Mouse (Mus musculus): ENCODE measurements around the gene N4bp2. TPM values are rescaled to one million over a fixed set of nuclear protein-coding genes. Genes with fewer than 3 reads are reported as not detected.

The N4bp2 gene
- polyA plus RNA-seq, 1 experiment = 2.5 TPM

DNA sequence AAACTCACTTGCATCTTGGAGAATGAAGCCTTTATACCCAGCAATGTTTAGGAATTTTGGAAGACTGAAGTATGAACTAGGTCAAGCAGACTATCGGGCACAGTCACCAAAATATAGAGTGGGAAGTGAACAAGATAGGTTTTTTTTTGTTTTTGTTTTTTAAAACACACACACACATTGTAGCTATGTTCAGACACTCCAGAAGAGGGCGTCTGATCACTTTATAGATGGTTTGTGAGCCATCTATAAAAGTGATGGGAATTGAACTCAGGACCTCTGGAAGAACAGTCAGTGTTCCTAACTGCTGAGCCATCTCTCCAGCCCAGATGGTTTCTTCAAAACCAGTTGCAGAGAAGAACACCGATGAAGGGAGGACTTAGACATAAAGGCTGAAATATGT, 69.8 kb downstream of the N4bp2 start:
- Histone ChIP-seq H3K4me1 (ENCODE audit: control insufficient read depth, insufficient read depth, insufficient read length, low read length) (no peaks in the 10 kb centered on the region), H3K4me3 (ENCODE audit: insufficient read depth, low read depth, low read length) (no peak overlapping the region), H3K27ac (replicated peaks; ENCODE audit: low read depth, low read length) (no peak overlapping the region)

DNA sequence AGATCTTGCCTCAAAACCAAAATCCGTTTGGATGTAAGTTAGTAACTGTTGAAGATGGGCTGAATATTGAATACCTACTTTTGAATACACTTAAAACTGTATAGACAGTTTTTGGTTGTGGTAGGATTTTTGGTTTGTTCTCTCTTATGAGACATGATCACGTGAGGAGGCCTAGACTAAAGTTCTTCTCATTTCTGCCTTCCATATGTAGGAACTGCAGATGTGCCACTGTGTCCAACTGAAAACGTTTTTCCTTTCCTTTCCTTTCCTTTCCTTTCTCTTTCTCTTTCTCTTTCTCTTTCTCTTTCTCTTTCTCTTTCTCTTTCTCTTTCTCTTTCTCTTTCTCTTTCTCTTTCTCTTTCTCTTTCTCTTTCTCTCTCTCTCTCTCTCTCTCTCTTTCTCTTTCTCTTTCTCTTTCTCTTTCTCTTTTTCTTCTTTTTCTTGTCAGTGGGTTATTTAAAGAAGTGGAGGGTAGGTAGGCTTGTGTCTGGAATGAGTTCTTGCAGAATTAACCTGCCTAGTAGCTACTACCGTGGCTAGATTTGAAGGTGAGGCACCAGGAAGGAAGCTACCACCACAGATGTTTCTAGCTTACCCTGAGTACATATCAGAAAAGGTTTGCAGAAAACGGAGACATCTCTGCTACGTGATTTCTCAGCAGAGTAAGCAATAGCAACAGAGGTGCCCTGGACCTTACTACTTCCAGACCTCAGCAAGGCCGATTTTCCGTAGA, 70.6 kb downstream of the N4bp2 start:
- no peaks in the 10 kb centered on the region for H3K4me1 ChIP-seq (ENCODE audit: control insufficient read depth, insufficient read depth, insufficient read length, low read length)
- H3K4me3 ChIP-seq (ENCODE audit: insufficient read depth, low read depth, low read length) = no peak overlapping the region
- no peak overlapping the region for H3K27ac ChIP-seq (replicated peaks; ENCODE audit: low read depth, low read length)

DNA sequence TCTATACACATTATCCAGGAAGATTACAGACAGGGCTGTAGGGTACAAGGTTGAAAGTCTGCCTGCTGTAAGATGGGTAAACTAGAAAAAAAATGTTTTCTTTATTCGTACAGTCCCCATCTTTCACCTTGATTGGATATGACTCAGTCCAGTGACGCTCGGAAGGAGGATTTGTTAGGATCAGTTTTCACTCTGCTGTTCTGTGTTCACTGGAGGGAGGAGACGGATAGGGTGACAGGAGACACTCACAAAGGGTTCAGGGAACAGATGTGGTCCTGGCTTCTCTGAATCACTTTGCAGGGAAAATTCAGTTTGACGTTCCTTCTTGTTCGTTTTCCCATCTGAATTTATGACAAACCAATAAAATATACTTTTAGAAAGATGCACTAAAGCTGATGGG, 74.7 kb downstream of the N4bp2 start:
- Histone ChIP-seq H3K27ac (replicated peaks; ENCODE audit: low read depth, low read length) (no peak overlapping the region), H3K4me1 (ENCODE audit: control insufficient read depth, insufficient read depth, insufficient read length, low read length) (no peaks in the 10 kb centered on the region), H3K4me3 (ENCODE audit: insufficient read depth, low read depth, low read length) (no peak overlapping the region)

DNA sequence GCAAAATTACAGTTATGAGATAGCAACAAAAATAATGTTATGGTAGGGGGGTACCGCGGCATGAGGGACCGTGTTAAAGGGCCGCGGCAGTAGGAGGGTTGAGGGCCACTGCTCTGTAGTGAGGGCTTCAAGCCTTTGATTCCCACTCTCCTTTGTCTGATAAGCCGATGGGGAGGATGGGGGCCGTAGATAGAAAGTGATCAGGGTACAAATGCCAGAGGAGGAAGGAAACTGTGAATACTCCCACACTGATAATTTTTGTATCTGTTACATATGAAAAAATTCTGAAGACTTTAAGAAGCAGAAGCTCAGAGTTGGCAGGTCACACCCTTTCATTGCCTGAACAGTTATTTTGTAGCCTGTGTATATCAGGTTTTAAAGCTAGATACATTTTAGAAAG, 79.6 kb downstream of the N4bp2 start:
- no peak overlapping the region for H3K4me3 ChIP-seq (ENCODE audit: insufficient read depth, low read depth, low read length)
- no peaks in the 10 kb centered on the region for H3K4me1 ChIP-seq (ENCODE audit: control insufficient read depth, insufficient read depth, insufficient read length, low read length)
- no peak overlapping the region for H3K27ac ChIP-seq (replicated peaks; ENCODE audit: low read depth, low read length)

DNA sequence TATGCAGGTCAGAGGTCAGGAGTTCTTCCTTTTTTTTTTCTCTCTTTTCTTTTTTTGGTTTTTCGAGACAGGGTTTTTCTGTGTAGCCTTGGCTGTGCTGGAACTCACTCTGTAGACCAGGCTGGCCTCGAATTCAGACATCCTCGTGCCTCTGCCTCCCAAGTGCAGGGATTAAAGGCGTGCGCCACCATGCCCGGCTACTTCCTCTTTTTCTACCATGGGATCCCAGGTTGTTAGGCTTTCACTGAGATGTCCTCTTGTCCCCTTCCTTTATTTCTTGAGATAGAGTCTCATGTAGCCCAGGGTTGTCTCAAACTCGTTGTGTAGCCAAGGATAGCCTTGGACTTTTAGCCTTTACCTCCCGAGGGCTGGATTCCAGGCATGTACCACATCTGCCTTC, 83.2 kb downstream of the N4bp2 start:
- Histone ChIP-seq H3K27ac (replicated peaks; ENCODE audit: low read depth, low read length) (no peak overlapping the region), H3K4me3 (ENCODE audit: insufficient read depth, low read depth, low read length) (no peak overlapping the region), H3K4me1 (ENCODE audit: control insufficient read depth, insufficient read depth, insufficient read length, low read length) (no peaks in the 10 kb centered on the region)

DNA sequence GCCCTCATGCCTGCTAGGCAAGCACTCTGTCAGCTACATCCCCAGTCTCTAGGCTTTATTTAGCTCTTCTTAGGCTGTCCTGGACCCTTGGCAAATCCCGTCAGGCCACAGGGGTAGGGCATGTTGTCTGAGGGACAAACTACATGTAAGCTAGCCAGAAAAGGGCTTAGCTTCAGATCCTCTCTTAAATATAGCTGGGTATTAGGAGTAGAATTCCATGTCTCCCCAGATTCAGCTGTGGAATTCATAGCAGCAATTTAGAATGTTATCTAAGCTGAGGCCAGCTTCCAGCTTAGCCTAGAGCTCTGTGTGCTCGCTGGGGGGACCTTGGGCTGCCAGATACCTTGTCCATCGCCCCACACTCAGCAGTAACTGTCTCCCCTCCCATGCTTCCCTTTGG, 83.6 kb downstream of the N4bp2 start:
- H3K4me1 ChIP-seq (ENCODE audit: control insufficient read depth, insufficient read depth, insufficient read length, low read length) = no peaks in the 10 kb centered on the region
- H3K4me3 ChIP-seq (ENCODE audit: insufficient read depth, low read depth, low read length) = no peak overlapping the region
- H3K27ac ChIP-seq (replicated peaks; ENCODE audit: low read depth, low read length) = no peak overlapping the region

DNA sequence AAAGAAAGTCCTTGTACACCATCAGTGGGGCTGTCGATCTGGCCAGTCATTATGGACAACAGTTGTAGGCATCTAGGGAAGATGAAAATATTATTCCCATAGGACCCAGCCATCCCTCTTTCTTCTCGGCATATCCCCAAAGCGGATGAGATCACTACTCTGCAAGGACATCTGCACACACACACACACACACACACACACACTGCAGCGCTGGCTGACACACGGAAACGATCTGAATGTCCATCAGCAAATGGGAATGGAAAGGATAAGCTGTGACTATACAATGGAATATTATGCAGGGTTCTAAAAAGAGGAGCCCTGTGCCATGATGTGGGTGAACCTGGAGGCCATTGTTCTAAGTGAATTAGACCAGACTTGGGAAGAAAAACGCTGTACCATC, 84.3 kb downstream of the N4bp2 start:
- Histone ChIP-seq H3K4me1 (ENCODE audit: control insufficient read depth, insufficient read depth, insufficient read length, low read length) (no peaks in the 10 kb centered on the region), H3K27ac (replicated peaks; ENCODE audit: low read depth, low read length) (no peak overlapping the region), H3K4me3 (ENCODE audit: insufficient read depth, low read depth, low read length) (no peak overlapping the region)

DNA sequence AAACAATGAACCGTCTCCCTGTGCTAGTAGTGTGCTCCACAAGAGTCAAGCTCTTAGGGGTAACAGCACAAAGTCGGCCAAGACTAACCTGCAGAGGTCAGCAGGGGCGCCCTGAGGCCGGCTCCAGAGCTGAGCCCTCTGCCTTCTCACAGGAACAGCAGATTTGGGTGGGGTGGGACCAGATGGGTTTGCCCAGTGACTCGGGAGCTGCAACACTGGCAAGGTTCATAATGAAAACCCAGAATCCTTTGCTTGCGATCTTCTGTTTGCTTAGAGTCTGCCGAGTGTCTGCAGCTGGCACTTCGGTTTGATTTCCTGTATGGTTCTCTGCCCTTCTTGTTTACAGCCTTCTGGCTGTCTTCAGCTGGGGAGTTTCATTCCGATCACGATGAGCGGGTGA, 87.4 kb downstream of the N4bp2 start:
- Histone ChIP-seq H3K4me3 (ENCODE audit: insufficient read depth, low read depth, low read length) (no peak overlapping the region), H3K4me1 (ENCODE audit: control insufficient read depth, insufficient read depth, insufficient read length, low read length) (no peaks in the 10 kb centered on the region), H3K27ac (replicated peaks; ENCODE audit: low read depth, low read length) (no peak overlapping the region)

DNA sequence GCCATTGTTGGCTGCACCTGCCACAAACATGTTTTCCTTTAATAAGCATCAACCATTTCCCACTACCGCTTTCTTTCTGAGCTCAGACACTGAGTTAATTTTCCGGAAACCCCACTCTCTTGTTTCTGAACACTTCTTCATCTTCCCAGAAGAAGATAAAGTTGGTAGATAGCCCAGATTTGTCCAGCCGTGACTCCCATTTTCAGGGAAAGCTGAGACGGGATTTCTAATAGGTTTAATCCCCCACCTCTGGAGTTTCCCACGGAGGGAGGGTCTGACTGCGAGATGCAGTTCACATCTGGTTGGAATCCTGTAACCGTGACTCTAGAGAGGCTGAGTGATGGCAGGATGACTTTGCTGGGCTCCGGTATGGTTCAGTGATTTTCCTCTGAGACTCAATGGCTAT, 91.5 kb downstream of the N4bp2 start:
- Histone ChIP-seq H3K4me3 (ENCODE audit: insufficient read depth, low read depth, low read length) (no peak overlapping the region), H3K4me1 (ENCODE audit: control insufficient read depth, insufficient read depth, insufficient read length, low read length) (no peaks in the 10 kb centered on the region), H3K27ac (replicated peaks; ENCODE audit: low read depth, low read length) (no peak overlapping the region)

DNA sequence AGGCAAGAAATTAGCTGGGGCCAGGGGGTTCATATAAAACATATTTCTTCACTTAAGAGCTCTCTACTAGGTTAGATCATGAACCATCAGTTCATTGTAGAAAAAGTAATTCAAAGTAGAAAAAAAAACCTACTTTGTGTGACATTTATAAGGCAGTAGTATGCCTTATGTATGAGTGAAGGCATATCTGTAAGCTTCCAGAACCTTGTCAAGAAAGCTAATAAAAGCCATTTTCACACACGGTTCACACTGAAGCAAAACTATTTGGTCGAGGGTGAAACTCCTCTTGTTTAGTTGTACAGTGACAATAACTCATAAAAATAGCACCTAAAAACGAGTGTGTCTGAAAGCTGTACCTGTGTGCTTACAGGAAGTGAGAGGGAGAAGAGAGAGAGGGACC, 92.2 kb downstream of the N4bp2 start:
- H3K4me3 ChIP-seq (ENCODE audit: insufficient read depth, low read depth, low read length) = no peak overlapping the region
- no peak overlapping the region for H3K27ac ChIP-seq (replicated peaks; ENCODE audit: low read depth, low read length)
- H3K4me1 ChIP-seq (ENCODE audit: control insufficient read depth, insufficient read depth, insufficient read length, low read length) = no peaks in the 10 kb centered on the region

DNA sequence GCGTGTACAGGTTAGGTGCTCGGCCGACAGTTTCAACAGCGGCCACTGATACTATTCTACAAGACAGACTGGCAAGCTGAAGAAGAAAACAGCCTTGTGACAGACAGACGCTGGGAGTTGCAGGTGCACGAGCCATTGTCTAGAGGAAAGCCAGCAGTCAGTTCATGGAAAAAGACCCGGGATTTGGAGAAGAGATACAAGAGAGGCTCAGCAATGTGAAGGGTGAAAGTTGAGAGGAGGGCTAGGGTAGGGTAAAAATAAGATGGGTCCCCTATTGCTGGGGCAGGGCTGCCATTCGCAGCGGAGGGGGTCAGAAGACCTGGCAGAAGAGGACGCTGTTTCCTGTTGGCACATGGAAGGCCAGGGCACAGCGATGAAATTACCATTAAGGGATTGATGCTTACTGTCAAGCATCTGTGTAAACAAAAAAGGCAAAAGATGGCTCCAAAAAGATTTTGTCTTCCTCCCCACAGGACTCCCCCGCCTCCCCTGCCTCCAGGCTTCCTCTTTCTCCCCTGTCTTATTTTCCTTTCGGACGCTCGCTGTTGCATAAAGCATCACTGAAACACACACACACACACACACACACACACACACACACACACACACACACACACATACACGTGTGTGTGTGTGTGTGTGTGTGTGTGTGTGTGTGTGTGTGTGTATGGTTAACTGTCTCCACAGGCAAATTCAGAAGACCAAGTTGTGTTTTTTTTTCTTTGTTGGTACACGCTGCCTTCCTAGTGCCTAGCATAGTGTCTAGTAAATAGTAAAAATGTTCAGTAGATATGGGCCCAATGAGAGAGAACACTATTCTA, 93.5 kb downstream of the N4bp2 start:
- H3K4me1 ChIP-seq (ENCODE audit: control insufficient read depth, insufficient read depth, insufficient read length, low read length) = no peaks in the 10 kb centered on the region
- no peak overlapping the region for H3K4me3 ChIP-seq (ENCODE audit: insufficient read depth, low read depth, low read length)
- no peak overlapping the region for H3K27ac ChIP-seq (replicated peaks; ENCODE audit: low read depth, low read length)

DNA sequence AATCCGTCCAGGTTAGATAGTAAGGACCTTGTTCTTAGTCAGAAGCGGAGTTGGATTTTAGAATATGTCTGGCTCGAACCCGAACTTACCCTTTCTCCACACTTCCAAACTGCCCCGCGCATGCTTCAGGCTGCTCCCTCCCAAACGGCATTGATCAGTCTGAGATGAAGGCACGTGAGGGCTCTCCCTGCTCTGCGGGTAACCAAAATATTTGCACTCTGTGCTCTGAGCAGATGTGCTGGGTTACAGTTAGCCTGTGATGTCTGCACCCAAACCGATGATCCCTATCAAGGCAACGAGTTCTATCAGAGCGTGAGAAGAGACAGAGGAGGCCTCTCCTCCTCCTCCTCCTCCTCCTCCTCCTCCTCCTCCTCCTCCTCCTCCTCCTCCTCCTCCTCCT, 94.6 kb downstream of the N4bp2 start:
- H3K4me1 ChIP-seq (ENCODE audit: control insufficient read depth, insufficient read depth, insufficient read length, low read length) = no peaks in the 10 kb centered on the region
- no peak overlapping the region for H3K4me3 ChIP-seq (ENCODE audit: insufficient read depth, low read depth, low read length)
- no peak overlapping the region for H3K27ac ChIP-seq (replicated peaks; ENCODE audit: low read depth, low read length)

DNA sequence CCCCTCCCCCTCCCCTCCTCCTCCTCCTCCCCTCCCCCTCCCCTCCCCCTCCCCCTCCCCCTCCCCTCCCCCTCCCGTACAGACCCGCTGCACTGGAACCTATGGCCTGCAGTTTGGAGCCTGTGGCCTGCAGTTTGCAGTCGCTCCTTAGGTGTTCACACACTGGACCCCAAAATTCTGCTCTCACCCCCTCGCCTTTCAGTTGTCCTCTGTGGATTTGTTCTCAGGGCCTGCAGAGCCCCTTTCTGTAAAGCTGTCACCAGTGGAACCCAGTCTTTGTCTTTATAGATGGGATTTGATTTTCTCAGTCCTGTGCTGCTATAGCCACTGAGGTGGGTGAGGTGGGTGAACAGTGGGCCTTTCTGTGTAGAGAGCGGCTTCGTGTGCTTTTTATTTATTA, 95.0 kb downstream of the N4bp2 start:
- Histone ChIP-seq H3K27ac (replicated peaks; ENCODE audit: low read depth, low read length) (no peak overlapping the region), H3K4me3 (ENCODE audit: insufficient read depth, low read depth, low read length) (no peak overlapping the region), H3K4me1 (ENCODE audit: control insufficient read depth, insufficient read depth, insufficient read length, low read length) (no peaks in the 10 kb centered on the region)

DNA sequence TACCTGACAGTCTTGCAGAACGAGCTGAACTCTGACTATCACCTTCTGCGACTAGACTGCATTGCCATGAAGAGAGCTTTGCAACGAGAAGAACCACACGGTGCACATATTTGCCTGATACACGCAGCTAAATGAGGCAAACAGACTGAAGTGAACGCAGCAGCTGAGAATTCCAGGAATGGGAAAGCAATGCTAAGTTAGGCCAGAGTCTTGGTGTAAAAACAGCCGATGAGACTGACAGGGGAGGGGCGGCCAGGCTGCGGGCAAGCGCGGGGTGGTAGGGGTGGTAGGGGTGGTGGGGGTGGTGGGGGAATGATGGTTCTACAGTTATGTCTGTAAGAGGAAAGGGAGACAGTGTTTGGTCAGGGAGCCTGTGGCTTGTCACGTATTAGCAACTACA, 95.6 kb downstream of the N4bp2 start:
- no peaks in the 10 kb centered on the region for H3K4me1 ChIP-seq (ENCODE audit: control insufficient read depth, insufficient read depth, insufficient read length, low read length)
- no peak overlapping the region for H3K27ac ChIP-seq (replicated peaks; ENCODE audit: low read depth, low read length)
- H3K4me3 ChIP-seq (ENCODE audit: insufficient read depth, low read depth, low read length) = no peak overlapping the region

DNA sequence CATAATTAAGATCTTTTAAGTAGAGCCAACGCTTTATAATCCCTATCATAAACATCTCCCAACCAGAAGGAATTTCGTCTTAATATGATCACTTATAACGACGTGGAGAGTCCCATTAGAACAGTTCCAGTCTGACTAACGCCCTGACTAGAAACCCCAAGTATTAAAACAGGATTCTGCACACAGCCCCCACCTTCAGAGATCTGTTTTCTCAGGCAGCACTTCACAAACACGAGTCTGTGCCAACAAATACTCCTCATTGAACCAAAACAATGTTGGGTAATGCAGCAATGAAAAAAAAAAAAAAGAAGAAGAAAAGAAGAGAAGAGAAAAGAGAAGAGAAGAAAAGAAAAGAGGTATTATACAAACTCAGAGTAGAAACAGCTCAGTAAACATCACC, 96.1 kb downstream of the N4bp2 start:
- no peak overlapping the region for H3K4me3 ChIP-seq (ENCODE audit: insufficient read depth, low read depth, low read length)
- H3K4me1 ChIP-seq (ENCODE audit: control insufficient read depth, insufficient read depth, insufficient read length, low read length) = no peaks in the 10 kb centered on the region
- H3K27ac ChIP-seq (replicated peaks; ENCODE audit: low read depth, low read length) = no peak overlapping the region

Measured in brown adipose tissue, adult 24 weeks (tissue).